Mouse (Mus musculus): ENCODE measurements around the gene A730061H03Rik. TPM values are rescaled to one million over a fixed set of nuclear protein-coding genes. Genes with fewer than 3 reads are reported as not detected.

The A730061H03Rik gene
- polyA plus RNA-seq, 1 experiment: 0.25 TPM

DNA sequence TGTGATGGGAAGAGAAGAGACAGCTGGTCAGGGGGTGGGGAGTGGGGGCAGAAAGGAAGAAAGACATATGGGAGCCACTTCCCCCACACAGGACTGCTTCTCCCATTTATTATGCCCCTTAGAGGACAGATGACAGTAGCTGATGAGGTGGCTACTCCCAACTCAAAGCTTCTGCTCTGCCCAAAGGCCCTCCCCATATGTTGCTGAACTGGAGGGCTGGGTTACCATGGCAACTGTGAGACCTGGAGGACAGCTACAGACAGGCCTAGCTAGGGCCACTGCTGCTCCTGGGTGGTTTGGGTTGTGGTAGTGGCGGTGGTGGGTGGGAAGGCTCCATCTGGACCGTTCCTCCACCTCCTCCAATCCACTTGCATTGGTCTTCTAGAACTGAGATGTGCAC is 41.3 kb downstream of the A730061H03Rik start:
- 75% methylated on average over 2 of the region's 2 CpGs for WGBS
- no peak for DNase-seq (ENCODE audit: low read depth, low spot score)

DNA sequence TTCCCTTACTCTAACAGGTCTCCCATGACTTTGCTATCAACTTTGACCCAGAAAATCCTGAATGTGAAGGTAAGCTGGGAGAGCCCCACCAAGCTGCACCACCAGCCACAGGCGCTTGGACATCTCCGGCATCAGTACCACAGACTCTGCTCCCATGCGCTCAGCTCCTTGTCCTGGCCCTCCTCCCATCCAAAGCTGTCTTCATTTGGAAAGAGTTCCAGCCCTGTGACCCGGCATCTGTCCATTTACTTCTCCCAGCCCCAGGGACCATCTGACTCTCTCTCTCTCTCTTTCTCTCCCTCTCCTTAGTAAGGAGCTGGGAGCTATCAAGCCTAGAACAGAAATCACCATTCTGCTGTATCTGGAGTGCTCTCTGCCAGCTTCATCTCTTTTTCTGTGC is 44.4 kb downstream of the A730061H03Rik start:
- DNase-seq (ENCODE audit: low read depth, low spot score): no peak
- WGBS: 84% methylated on average over 4 of the region's 4 CpGs

DNA sequence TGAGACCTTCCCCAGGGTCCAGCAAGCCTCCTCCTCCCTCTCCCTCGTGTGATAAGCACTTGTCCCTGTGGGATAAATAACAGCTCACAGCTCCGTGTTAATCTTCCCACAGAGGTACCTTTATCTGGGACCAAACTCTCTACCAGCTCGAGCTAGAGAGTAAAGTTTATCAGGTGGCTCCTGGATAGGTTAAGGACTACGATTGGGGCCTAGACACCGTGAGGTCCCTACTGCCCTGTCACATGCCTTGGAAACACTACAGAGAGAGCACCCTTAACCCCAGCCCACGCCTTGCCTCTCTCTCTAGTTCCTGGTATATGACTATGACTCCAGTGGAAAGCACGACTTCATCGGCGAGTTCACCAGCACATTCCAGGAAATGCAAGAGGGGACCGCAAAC is 46.3 kb downstream of the A730061H03Rik start:
- DNase-seq (ENCODE audit: low read depth, low spot score): no peak
- WGBS: 46% methylated on average over 10 of the region's 10 CpGs

DNA sequence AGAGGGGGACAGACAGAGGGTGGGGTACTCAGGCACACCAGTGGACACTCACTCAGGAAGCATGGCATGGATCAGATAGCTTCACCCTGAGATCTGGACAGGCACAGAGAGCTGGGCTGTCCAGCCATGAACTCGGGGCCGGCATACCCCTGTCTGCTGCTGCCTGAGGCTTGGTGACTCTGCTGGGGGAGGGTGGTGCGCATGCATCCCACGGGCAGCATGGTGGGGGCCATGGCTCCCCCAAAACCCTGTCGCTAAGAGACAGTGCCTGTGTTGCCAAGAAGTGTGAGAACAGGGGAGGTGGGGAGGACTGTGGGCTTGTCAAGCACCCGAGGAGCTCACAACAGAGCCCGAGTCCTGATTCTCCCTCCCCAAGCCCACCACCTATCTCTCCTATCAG is 49.2 kb downstream of the A730061H03Rik start:
- DNase-seq (ENCODE audit: low read depth, low spot score): no peak
- WGBS: 47% methylated on average over 7 of the region's 7 CpGs

DNA sequence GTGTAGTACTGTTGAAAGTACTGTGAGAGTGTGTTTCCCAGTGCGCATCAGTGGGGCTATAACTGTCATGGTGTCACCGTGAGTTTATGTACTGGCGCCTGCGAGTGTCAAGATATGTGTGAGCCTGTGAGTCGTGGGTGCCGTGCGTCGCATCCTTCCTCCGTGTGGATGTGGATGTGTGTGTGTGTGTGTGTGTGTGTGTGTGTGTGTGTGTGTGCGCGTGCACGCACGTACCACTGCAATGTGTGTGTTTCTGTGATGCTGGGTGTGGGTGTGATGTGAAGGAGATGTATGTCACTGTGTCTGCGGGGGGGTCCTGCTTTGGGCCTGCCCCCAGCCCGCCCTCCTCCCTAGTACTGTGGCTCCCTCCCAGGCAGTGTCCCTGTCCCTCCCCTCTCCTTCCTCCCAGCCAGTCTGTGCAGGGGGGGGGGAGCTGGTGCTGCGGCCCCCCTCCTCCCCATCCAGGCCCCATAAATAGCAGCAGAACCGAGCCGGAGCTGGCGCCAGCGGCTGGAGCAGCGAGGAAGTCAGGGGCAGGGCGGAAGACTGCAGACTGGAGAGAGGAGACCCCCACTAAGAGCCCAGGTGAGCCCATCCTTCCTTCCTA is 50.0 kb downstream of the A730061H03Rik start, which contains the start of gene Cpne6:
Gene Cpne6 (plus strand): TSS at position 321 of the 607 bp plus-strand sequence.
- DNase-seq (ENCODE audit: low read depth, low spot score): no peak
- WGBS: 62% methylated on average over 22 of the region's 22 CpGs

Other genes with a start within 250 kb of the A730061H03Rik start
- gene Dhrs4, start 81.6 kb downstream of the A730061H03Rik start, polyA plus RNA-seq (2012; rRNA removed): 47.7 and 70.7 TPM in 2 replicates
- gene Carmil3, start 69.8 kb downstream of the A730061H03Rik start, polyA plus RNA-seq (2012; rRNA removed): 1.3 and 1.6 TPM in 2 replicates
- gene Cpne6, start 50.0 kb downstream of the A730061H03Rik start, polyA plus RNA-seq (2012; rRNA removed): 0.10 and 0.15 TPM in 2 replicates
- gene Nrl, start 35.4 kb downstream of the A730061H03Rik start, polyA plus RNA-seq (2012; rRNA removed): not detected in 2 replicates
- 30.9 and 33.5 TPM in 2 replicates for gene Pck2, start 20.1 kb downstream of the A730061H03Rik start, polyA plus RNA-seq (2012; rRNA removed)
- gene Dcaf11, start 400 bp downstream of the A730061H03Rik start, polyA plus RNA-seq (2012; rRNA removed): 112 and 152 TPM in 2 replicates
- 0.11 and 0.12 TPM in 2 replicates for gene Fitm1, start 15.2 kb upstream of the A730061H03Rik start, polyA plus RNA-seq (2012; rRNA removed)
- 250 and 259 TPM in 2 replicates for gene Psme1, start 17.7 kb upstream of the A730061H03Rik start, polyA plus RNA-seq (2012; rRNA removed)
- 10.1 and 16.2 TPM in 2 replicates for gene Emc9, start 24.9 kb upstream of the A730061H03Rik start, polyA plus RNA-seq (2012; rRNA removed)
- gene Psme2, start 30.7 kb upstream of the A730061H03Rik start, polyA plus RNA-seq (2012; rRNA removed): 357 and 385 TPM in 2 replicates
- gene Rnf31, start 31.3 kb upstream of the A730061H03Rik start, polyA plus RNA-seq (2012; rRNA removed): 32.1 and 48.2 TPM in 2 replicates
- gene Irf9, start 43.2 kb upstream of the A730061H03Rik start, polyA plus RNA-seq (2012; rRNA removed): 38.5 and 55.1 TPM in 2 replicates
- 1.3 and 4.7 TPM in 2 replicates for gene Rec8, start 57.6 kb upstream of the A730061H03Rik start, polyA plus RNA-seq (2012; rRNA removed)
- 39.2 and 46.0 TPM in 2 replicates for gene Ipo4, start 75.6 kb upstream of the A730061H03Rik start, polyA plus RNA-seq (2012; rRNA removed)
- gene Gm49378, start 77.5 kb upstream of the A730061H03Rik start, polyA plus RNA-seq (2012; rRNA removed): 2.2 and 2.3 TPM in 2 replicates
- gene Tm9sf1, start 83.4 kb upstream of the A730061H03Rik start, polyA plus RNA-seq (2012; rRNA removed): 96.9 and 108 TPM in 2 replicates
- gene Tssk4, start 89.8 kb upstream of the A730061H03Rik start, polyA plus RNA-seq (2012; rRNA removed): 1.4 and 2.1 TPM in 2 replicates
- gene Mdp1, start 100.1 kb upstream of the A730061H03Rik start, polyA plus RNA-seq (2012; rRNA removed): 44.6 and 50.6 TPM in 2 replicates
- 17.8 and 18.8 TPM in 2 replicates for gene Gmpr2, start 111.5 kb upstream of the A730061H03Rik start, polyA plus RNA-seq (2012; rRNA removed)
- 329 and 342 TPM in 2 replicates for gene Nedd8, start 111.7 kb upstream of the A730061H03Rik start, polyA plus RNA-seq (2012; rRNA removed)
- gene Tinf2, start 121.4 kb upstream of the A730061H03Rik start, polyA plus RNA-seq (2012; rRNA removed): 16.5 and 22.5 TPM in 2 replicates
- gene Tgm1, start 153.5 kb upstream of the A730061H03Rik start, polyA plus RNA-seq (2012; rRNA removed): 1.0 and 1.1 TPM in 2 replicates
- gene Rabggta, start 161.9 kb upstream of the A730061H03Rik start, polyA plus RNA-seq (2012; rRNA removed): 34.3 and 42.9 TPM in 2 replicates
- gene Dhrs1, start 185.3 kb upstream of the A730061H03Rik start, polyA plus RNA-seq (2012; rRNA removed): 78.0 and 141 TPM in 2 replicates
- gene Nop9, start 185.3 kb upstream of the A730061H03Rik start, polyA plus RNA-seq (2012; rRNA removed): 16.0 and 21.7 TPM in 2 replicates
- 335 and 566 TPM in 2 replicates for gene Cideb, start 198.1 kb upstream of the A730061H03Rik start, polyA plus RNA-seq (2012; rRNA removed)
- 3.5 and 11.3 TPM in 2 replicates for gene Ltb4r2, start 201.0 kb upstream of the A730061H03Rik start, polyA plus RNA-seq (2012; rRNA removed)
- 4.9 and 8.2 TPM in 2 replicates for gene Ltb4r1, start 205.6 kb upstream of the A730061H03Rik start, polyA plus RNA-seq (2012; rRNA removed)
- 3.7 and 5.8 TPM in 2 replicates for gene Adcy4, start 223.7 kb upstream of the A730061H03Rik start, polyA plus RNA-seq (2012; rRNA removed)
- 86.5 and 89.2 TPM in 2 replicates for gene Ripk3, start 228.5 kb upstream of the A730061H03Rik start, polyA plus RNA-seq (2012; rRNA removed)